Mouse (Mus musculus) kidney, adult 2 months (tissue): Measurements from ENCODE around the gene Chchd5.

Source experiments
- CTCF ChIP-seq: fragments of 200-500 bp; conservative IDR thresholded peaks from 2 replicates; pipeline ENCODE4 v1.5.1; 2011; ENCODE audit warnings: low read depth, mild to moderate bottlenecking, control low read depth, low read length, moderate library complexity, mixed read lengths; ENCODE audit not compliant: insufficient read depth, insufficient read length
- POLR2A ChIP-seq: fragments of 200-500 bp; IDR thresholded peaks from one replicate; pipeline ENCODE4 v1.6.1; 2011; ENCODE audit warnings: low read depth, low read length, control low read depth

DNA sequence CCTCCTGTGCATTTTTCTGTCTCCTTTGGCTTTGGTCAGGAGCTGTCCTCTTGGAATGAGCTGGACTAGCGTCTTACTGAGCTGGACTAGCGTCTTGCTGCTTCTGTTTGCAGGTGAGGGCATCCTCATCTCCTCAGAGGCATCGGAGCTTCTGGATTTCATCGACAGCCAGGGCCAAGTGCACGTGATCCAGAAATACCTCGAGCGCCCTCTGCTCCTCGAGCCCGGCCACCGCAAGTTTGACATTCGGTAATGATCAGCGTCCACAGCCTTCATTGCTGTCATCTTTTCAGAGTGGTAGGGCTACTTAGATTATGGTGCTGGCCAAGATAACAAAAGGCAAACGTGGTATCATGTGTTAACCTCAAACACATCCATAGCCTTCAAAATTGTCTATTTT, 48.4 kb upstream of the Chchd5 start:
- TF ChIP-seq POLR2A (no peak), CTCF (0 out of 2 replicates have a peak, but pooled peaks have one; percentile 19)
